Mouse (Mus musculus): ENCODE results near the gene Rnf181. TPM values are rescaled to one million over a fixed set of nuclear protein-coding genes. Genes with fewer than 3 reads are reported as not detected.

Gene Rnf181
- polyA plus RNA-seq, 1 experiment from 2014 or later, result 150 TPM

DNA sequence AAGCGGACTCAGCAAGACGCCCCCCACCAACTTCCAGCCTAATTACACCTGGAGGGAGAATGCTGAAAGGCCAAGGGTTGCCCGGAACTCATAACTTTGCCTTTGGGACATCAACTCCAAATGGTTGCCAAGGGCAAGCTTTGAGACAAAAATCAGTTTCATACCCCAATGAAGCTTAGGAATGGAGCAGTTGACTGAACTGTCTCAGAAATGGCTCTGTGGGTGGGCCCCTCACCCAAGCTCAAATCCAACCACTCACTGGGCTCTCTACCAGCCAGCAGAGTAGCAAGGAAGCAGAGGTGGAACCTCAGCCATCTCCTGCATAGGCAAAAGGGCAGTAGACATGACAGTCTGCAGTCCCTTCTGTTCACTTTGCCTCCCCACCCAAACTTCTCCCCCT lies 21.1 kb upstream of the Rnf181 start:
- peaks cover 27% of the 10 kb centered on the region; the same call in 1 of the 2 replicates for H3K4me1 ChIP-seq (replicated peaks; ENCODE audit: insufficient read depth, low read length)
- 62% methylated on average over 3 of the region's 3 CpGs for WGBS
- DNase-seq (ENCODE audit: low spot score) (no peak), ATAC-seq (replicated peaks; ENCODE audit: low FRiP score, low read depth) (no peak)
- no peak overlapping the region for H3K27ac ChIP-seq
- H3K4me3 ChIP-seq (replicated peaks; ENCODE audit: low read depth, low read length), result no peak overlapping the region
- TF ChIP-seq CTCF (IDR thresholded peaks at IDR 0.05; ENCODE audit: low read depth), result no peak
- H3K36me3 ChIP-seq (ENCODE audit: insufficient read depth, low read length), result peaks cover 7% of the 10 kb centered on the region
- no peaks in the 10 kb centered on the region for H3K27me3 ChIP-seq (ENCODE audit: insufficient read depth, low read length)
- H3K4me2 ChIP-seq (ENCODE audit: low read length), result no peak overlapping the region
- no peaks in the 10 kb centered on the region for H3K9me3 ChIP-seq (replicated peaks; ENCODE audit: low read length)
- H3K9ac ChIP-seq (ENCODE audit: low read depth, low read length), result no peak overlapping the region

DNA sequence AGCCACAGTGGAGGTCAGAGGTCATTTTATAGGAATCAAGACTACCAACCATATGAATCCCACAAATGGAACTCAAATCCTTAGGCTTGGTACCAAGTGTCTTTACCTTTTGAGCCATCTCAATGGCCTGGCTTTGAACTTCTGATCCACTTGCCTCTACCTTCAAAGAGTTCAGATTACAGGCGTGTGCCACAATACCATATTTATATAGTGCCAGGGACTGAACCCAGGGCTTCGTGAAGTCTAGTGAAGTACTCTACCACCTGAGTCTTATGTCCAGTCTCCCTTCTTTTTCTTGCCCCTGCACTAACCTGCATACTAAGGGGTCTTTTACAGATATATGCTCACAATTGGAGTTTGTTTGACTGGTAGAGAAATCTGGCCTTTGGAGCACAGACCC lies 19.8 kb upstream of the Rnf181 start:
- no peak overlapping the region for H3K27ac ChIP-seq

DNA sequence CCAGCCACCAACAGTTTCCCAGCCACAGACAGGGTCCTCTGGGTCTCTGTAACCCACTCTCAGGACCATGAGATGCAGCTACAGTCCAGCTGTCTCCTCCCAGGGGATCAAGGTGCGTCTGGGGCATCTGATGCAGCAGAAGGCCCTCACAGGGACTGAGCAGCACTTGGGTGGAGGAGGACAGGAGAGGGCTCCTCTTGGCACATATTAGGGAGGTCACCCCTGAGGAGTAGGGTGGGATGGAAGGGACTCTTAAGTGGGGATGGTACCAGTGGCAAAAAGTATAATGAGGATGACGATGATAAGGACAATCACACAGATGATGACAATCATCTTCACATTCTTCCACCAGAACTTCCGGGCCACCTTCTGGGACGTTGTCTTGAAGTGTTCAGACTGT lies 18.5 kb upstream of the Rnf181 start:
- TF ChIP-seq CTCF (IDR thresholded peaks at IDR 0.05; ENCODE audit: low read depth), result no peak
- Histone ChIP-seq H3K27me3 (ENCODE audit: insufficient read depth, low read length) (no peaks in the 10 kb centered on the region), H3K4me2 (ENCODE audit: low read length) (no peak overlapping the region), H3K27ac (no peak overlapping the region), H3K36me3 (ENCODE audit: insufficient read depth, low read length) (peaks cover 7% of the 10 kb centered on the region), H3K9ac (ENCODE audit: low read depth, low read length) (no peak overlapping the region), H3K4me1 (replicated peaks; ENCODE audit: insufficient read depth, low read length) (peaks cover 18% of the 10 kb centered on the region; the same call in 1 of the 2 replicates), H3K9me3 (replicated peaks; ENCODE audit: low read length) (no peaks in the 10 kb centered on the region), H3K4me3 (replicated peaks; ENCODE audit: low read depth, low read length) (no peak overlapping the region)
- ATAC-seq (replicated peaks; ENCODE audit: low FRiP score, low read depth) (no peak), DNase-seq (ENCODE audit: low spot score) (no peak)
- WGBS, result 84% methylated on average over 4 of the region's 4 CpGs

More for the DNA sequence above, 19.8 kb upstream of the Rnf181 start:
- DNase-seq (ENCODE audit: low spot score) (no peak), ATAC-seq (replicated peaks; ENCODE audit: low FRiP score, low read depth) (no peak)
- 98% methylated on average over 2 of the region's 2 CpGs for WGBS
- H3K4me3 ChIP-seq (replicated peaks; ENCODE audit: low read depth, low read length), result no peak overlapping the region
- no peaks in the 10 kb centered on the region for H3K9me3 ChIP-seq (replicated peaks; ENCODE audit: low read length)
- H3K4me2 ChIP-seq (ENCODE audit: low read length), result no peak overlapping the region
- H3K4me1 ChIP-seq (replicated peaks; ENCODE audit: insufficient read depth, low read length), result peaks cover 27% of the 10 kb centered on the region; the same call in 1 of the 2 replicates
- H3K9ac ChIP-seq (ENCODE audit: low read depth, low read length), result no peak overlapping the region
- H3K36me3 ChIP-seq (ENCODE audit: insufficient read depth, low read length), result peaks cover 7% of the 10 kb centered on the region
- no peak for TF ChIP-seq CTCF (IDR thresholded peaks at IDR 0.05; ENCODE audit: low read depth)
- H3K27me3 ChIP-seq (ENCODE audit: insufficient read depth, low read length), result no peaks in the 10 kb centered on the region

DNA sequence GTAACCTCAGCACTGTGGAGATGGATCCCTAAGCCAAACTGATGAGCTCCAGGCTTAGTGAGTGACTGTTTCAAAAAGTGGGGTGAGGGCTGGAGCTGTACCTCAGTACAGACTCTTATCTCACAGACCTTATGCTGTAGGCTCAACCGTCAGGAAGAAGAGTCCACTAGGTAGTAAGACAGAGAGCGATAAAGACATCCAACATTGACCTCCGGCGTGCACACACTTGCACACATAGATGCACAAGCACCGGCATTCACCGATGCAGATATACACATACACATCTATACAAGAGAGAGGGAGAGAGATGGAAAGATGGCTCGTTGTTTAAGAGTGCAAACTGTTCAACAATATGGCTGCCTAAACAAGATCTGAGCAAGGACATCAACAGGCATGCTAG lies 17.2 kb upstream of the Rnf181 start:
- peaks cover 15% of the 10 kb centered on the region; the same call in 1 of the 2 replicates for H3K4me1 ChIP-seq (replicated peaks; ENCODE audit: insufficient read depth, low read length)
- TF ChIP-seq CTCF (IDR thresholded peaks at IDR 0.05; ENCODE audit: low read depth), result no peak
- H3K4me2 ChIP-seq (ENCODE audit: low read length), result no peak overlapping the region
- no peak for DNase-seq (ENCODE audit: low spot score)
- no peak overlapping the region for H3K4me3 ChIP-seq (replicated peaks; ENCODE audit: low read depth, low read length)
- ATAC-seq (replicated peaks; ENCODE audit: low FRiP score, low read depth), result no peak
- no peak overlapping the region for H3K27ac ChIP-seq
- peaks cover 7% of the 10 kb centered on the region for H3K36me3 ChIP-seq (ENCODE audit: insufficient read depth, low read length)
- H3K27me3 ChIP-seq (ENCODE audit: insufficient read depth, low read length), result no peaks in the 10 kb centered on the region
- H3K9ac ChIP-seq (ENCODE audit: low read depth, low read length), result no peak overlapping the region
- 92% methylated on average over 7 of the region's 7 CpGs for WGBS
- H3K9me3 ChIP-seq (replicated peaks; ENCODE audit: low read length), result no peaks in the 10 kb centered on the region

DNA sequence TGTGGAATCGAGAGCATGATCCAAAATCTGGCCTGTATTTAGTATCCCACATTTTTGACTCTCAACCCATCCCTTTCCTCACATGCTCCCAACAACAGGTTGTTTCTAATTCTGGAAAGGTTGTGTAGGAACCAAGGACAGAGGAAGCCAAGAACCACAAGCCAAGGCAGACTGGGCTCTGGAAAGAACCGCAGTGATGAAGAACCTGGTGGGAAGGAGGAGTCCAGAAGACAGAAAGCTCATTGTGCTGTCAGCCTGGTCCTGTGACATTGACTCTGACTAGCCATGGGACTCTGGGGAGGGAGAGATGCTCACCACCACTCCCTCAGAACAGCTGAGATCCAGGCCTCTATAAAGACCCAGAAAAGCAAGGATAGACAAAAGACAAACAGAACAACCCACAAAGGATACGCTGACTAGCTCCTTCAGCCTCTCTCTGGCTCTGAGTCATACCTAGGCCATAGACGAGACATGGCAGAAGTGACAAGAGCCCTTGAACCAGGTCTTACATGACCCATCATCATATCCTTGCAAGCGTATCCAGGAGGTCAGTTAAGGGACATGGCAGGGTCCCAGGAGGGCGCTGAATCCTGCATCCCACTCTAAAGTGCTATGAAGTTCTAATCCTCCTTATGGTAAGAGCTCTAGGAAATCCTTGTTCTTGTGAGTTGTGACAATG lies 16.5 kb upstream of the Rnf181 start:
- H3K4me2 ChIP-seq (ENCODE audit: low read length), result no peak overlapping the region
- no peak for TF ChIP-seq CTCF (IDR thresholded peaks at IDR 0.05; ENCODE audit: low read depth)
- 83% methylated on average over 6 of the region's 6 CpGs for WGBS
- H3K27me3 ChIP-seq (ENCODE audit: insufficient read depth, low read length), result no peaks in the 10 kb centered on the region
- no peak overlapping the region for H3K27ac ChIP-seq
- peaks cover 7% of the 10 kb centered on the region for H3K36me3 ChIP-seq (ENCODE audit: insufficient read depth, low read length)
- H3K4me3 ChIP-seq (replicated peaks; ENCODE audit: low read depth, low read length), result no peak overlapping the region
- H3K9ac ChIP-seq (ENCODE audit: low read depth, low read length), result no peak overlapping the region
- no peak for ATAC-seq (replicated peaks; ENCODE audit: low FRiP score, low read depth)
- H3K9me3 ChIP-seq (replicated peaks; ENCODE audit: low read length), result no peaks in the 10 kb centered on the region
- H3K4me1 ChIP-seq (replicated peaks; ENCODE audit: insufficient read depth, low read length), result peaks cover 9% of the 10 kb centered on the region; the same call in 1 of the 2 replicates
- DNase-seq (ENCODE audit: low spot score), result no peak

DNA sequence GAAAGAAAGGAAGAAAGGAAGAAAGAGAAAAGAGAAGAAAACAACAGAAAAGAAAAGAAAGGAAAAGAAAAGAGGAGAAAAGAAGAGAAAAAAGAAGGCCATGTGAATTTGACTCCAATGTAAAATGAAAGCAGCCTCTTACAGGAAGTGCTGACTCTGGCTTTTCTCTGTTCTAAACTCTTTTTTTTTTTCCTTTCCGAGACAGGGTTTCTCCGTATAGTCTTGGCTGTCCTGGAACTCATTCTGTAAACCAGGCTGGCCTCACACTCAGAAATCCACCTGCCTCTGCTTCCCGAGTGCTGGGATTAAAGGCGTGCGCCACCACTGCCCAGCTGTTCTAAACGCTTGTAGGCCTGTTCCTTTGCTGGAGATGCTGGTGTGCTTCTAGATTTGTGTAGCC lies 15.7 kb upstream of the Rnf181 start:
- 72% methylated on average over 6 of the region's 6 CpGs for WGBS

More for the DNA sequence above, 15.7 kb upstream of the Rnf181 start:
- Histone ChIP-seq H3K27me3 (ENCODE audit: insufficient read depth, low read length) (no peaks in the 10 kb centered on the region), H3K27ac (no peak overlapping the region), H3K4me3 (replicated peaks; ENCODE audit: low read depth, low read length) (no peak overlapping the region), H3K36me3 (ENCODE audit: insufficient read depth, low read length) (peaks cover 4% of the 10 kb centered on the region), H3K4me1 (replicated peaks; ENCODE audit: insufficient read depth, low read length) (peaks cover under 1% of the 10 kb centered on the region; the same call in 1 of the 2 replicates), H3K4me2 (ENCODE audit: low read length) (no peak overlapping the region), H3K9ac (ENCODE audit: low read depth, low read length) (no peak overlapping the region), H3K9me3 (replicated peaks; ENCODE audit: low read length) (no peaks in the 10 kb centered on the region)
- no peak for TF ChIP-seq CTCF (IDR thresholded peaks at IDR 0.05; ENCODE audit: low read depth)
- DNase-seq (ENCODE audit: low spot score) (no peak), ATAC-seq (replicated peaks; ENCODE audit: low FRiP score, low read depth) (no peak)

Data from kidney, postnatal 0 days (tissue).